Comparison of ENCODE assay signal across 7 mouse cellular contexts in genomic region chr6:108212881-108213295, GRCm38 (mm10). TPM values are rescaled to one million over a fixed set of nuclear protein-coding genes. Genes with fewer than 3 reads are reported as not detected.
DNase-seq lines count a peak whose midpoint lies in the region; ATAC-seq lines count a peak whose summit lies in the region.

Gene Itpr1, plus strand, starts transcription at chr6:108213096.

- no peaks in the 10 kb centered on the region for H3K36me3 ChIP-seq in intestine, embryonic 15.5 days
- H3K36me3 ChIP-seq in midbrain, embryonic 10.5 days, result peaks cover 1% of the 10 kb centered on the region; the same call in 1 of the 2 replicates

- peak within 1 kb of the TSS; percentile 59 for H3K27ac ChIP-seq in intestine, embryonic 15.5 days
- H3K27ac ChIP-seq in midbrain, embryonic 10.5 days (replicated peaks), result peak within 1 kb of the TSS; percentile 83

- intact Hi-C loops in gastrocnemius, postnatal 36 days (cut with DNase I), result loop anchor here (10.0 kb wide), 1 partner anchor 92 kb away; no protein-coding TSS in a partner anchor
- intact Hi-C loops in left cerebral cortex, postnatal 25 days (cut with DNase I), result loop anchor here (1.0 to 5.0 kb wide), 2 partner anchors 116 to 118 kb away; no protein-coding TSS in a partner anchor

- H3K27me3 ChIP-seq in intestine, embryonic 15.5 days (replicated peaks), result no peaks in the 10 kb centered on the region
- peaks cover 8% of the 10 kb centered on the region; the same call in 1 of the 2 replicates for H3K27me3 ChIP-seq in midbrain, embryonic 10.5 days (ENCODE audit: low read depth, poor library complexity, severe bottlenecking)

- H3K4me1 ChIP-seq in intestine, embryonic 15.5 days (replicated peaks), result peaks cover 11% of the 10 kb centered on the region; the same call in 1 of the 2 replicates
- peaks cover 37% of the 10 kb centered on the region for H3K4me1 ChIP-seq in midbrain, embryonic 10.5 days

- peak within 1 kb of the TSS; percentile 59 for H3K9ac ChIP-seq in intestine, embryonic 15.5 days

- H3K4me3 ChIP-seq in intestine, embryonic 15.5 days (replicated peaks), result peak within 1 kb of the TSS; percentile 67
- peak within 1 kb of the TSS; percentile 73 for H3K4me3 ChIP-seq in midbrain, embryonic 10.5 days

- peak; percentile 100 for DNase-seq in adrenal gland, adult 2 months
- DNase-seq in embryo, embryonic 11.5 days (ENCODE audit: low read depth, low spot score), result peak; percentile 96
- DNase-seq in gastrocnemius, postnatal 36 days, result peak; percentile 95 to 97
- peak; percentile 94 to 98 for DNase-seq in left cerebral cortex, postnatal 25 days (ENCODE audit: low spot score in 2 of 2)
- DNase-seq in midbrain, embryonic 10.5 days (ENCODE audit: low spot score), result peak; percentile 97
- DNase-seq in right cerebral cortex, postnatal 4 days, result peak; percentile 94

- under 1% methylated on average over 27 of the region's 27 CpGs for WGBS in intestine, embryonic 15.5 days
- under 1% methylated on average over 27 of the region's 27 CpGs for WGBS in midbrain, embryonic 10.5 days

- peak; percentile 100 for ATAC-seq in intestine, embryonic 15.5 days

- no peaks in the 10 kb centered on the region for H3K9me3 ChIP-seq in intestine, embryonic 15.5 days
- no peaks in the 10 kb centered on the region for H3K9me3 ChIP-seq in midbrain, embryonic 10.5 days (replicated peaks)

- H3K4me2 ChIP-seq in intestine, embryonic 15.5 days (replicated peaks), result peak within 1 kb of the TSS; percentile 81

RNA-seq across cellular contexts. Expression of gene Itpr1, which starts in this region (rescaled TPM):
- 100 to 1,000 TPM; 120 to 176 TPM for total RNA-seq in adrenal gland, adult 2 months (2021)
- polyA plus RNA-seq in adrenal gland, adult 2 months (2012; rRNA removed), result 13.2 and 23.0 TPM in 2 replicates
- total RNA-seq in gastrocnemius, postnatal 36 days (2021), result 10 to 100 TPM; 11.8 to 14.8 TPM
- polyA plus RNA-seq in intestine, embryonic 15.5 days (2015; fragmentation: Nextera tagmentation; extraction: Ambion mirVana), result 8.4 and 9.0 TPM in 2 replicates
- total RNA-seq in left cerebral cortex, postnatal 25 days (2021), result 100 to 1,000 TPM; 335 to 379 TPM
- 6.5 and 7.2 TPM in 2 replicates for polyA plus RNA-seq in midbrain, embryonic 10.5 days (2016; fragmentation: Nextera tagmentation; extraction: Ambion mirVana)

Comparison
In these comparisons a context has a peak if more than half of its experiments do, and no peak if none do; other contexts are left out.
1. Peak in every context shown above with its lines: DNase-seq, ATAC-seq, H3K4me3 ChIP-seq and H3K27ac ChIP-seq.
2. RNA of gene Itpr1 (total RNA-seq): 335 to 379 TPM in left cerebral cortex, postnatal 25 days and 120 to 176 TPM in adrenal gland, adult 2 months; 11.8 to 14.8 TPM in gastrocnemius, postnatal 36 days; every median in the first group is over 4 times any median in the second.